Mouse (Mus musculus): Measurements from ENCODE around the gene Rpl35.

DNA sequence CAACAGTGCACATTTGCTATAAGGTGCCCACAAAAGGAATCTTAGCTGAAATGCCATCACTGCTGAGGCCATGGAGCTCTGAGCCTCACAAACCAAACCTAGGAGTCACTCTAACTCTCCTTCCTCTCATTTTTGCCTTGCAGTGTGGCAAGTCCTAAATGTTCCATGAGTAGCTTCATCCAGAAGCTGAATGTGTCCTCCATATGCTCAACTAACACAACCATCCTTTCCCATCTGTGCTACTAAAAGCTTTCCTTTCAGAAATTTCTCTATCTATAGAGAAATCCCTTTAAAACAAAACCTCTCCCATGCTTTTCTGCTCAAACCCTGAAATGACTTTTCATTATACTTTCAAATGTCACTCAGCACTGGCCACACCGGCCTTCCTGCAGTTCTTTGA, 26.2 kb upstream of the Rpl35 start:
- no peak for TF ChIP-seq CTCF (IDR thresholded peaks at IDR 0.05; ENCODE audit: borderline replicate concordance, insufficient read depth, low read depth, low read length)
- no peak for TF ChIP-seq POLR2A (IDR thresholded peaks at IDR 0.05; ENCODE audit: borderline replicate concordance, insufficient read depth, low read length)
